ENCODE assay signal across 8 mouse cellular contexts in the genomic region with DNA sequence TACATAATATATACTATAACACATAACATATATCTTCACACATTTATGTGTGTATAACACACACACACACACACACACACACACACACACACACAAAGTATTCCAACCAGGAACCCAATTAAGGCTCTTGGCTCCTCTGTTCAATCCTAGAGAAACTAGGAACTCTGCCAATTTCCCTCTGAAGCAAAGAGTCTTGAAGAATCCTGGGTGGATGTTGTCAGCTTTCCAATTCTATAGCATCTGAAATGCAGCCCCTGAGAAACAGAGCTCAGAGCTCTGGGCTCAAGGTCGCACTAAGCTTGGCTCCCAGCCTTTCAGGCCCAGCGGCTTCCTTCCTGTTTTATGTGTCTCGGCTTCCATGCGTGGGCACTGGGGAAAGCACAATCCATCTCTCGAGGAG. TPM values are rescaled to one million over a fixed set of nuclear protein-coding genes. Genes with fewer than 3 reads are reported as not detected.
DNase-seq lines count a peak whose midpoint lies in the region; ATAC-seq and TF ChIP-seq lines count a peak whose summit lies in the region.

No protein-coding gene starts in this region.

- no peak overlapping the region for H3K4me2 ChIP-seq in hindbrain, embryonic 13.5 days
- H3K4me2 ChIP-seq in hindbrain, embryonic 12.5 days (replicated peaks), result no peak overlapping the region
- H3K4me2 ChIP-seq in lung, postnatal 0 days (replicated peaks; ENCODE audit: low read depth, low read length), result no peak overlapping the region
- no peak overlapping the region for H3K4me2 ChIP-seq in forebrain, embryonic 15.5 days (replicated peaks)
- no peak overlapping the region for H3K4me2 ChIP-seq in neural tube, embryonic 15.5 days

- H3K9me3 ChIP-seq in hindbrain, embryonic 13.5 days, result no peaks in the 10 kb centered on the region
- H3K9me3 ChIP-seq in hindbrain, embryonic 12.5 days (replicated peaks), result no peaks in the 10 kb centered on the region
- H3K9me3 ChIP-seq in lung, postnatal 0 days (ENCODE audit: low read length), result no peaks in the 10 kb centered on the region
- H3K9me3 ChIP-seq in forebrain, embryonic 15.5 days, result no peaks in the 10 kb centered on the region
- H3K9me3 ChIP-seq in neural tube, embryonic 15.5 days (replicated peaks), result no peaks in the 10 kb centered on the region

- WGBS in hindbrain, embryonic 13.5 days, result 35% methylated on average over 5 of the region's 5 CpGs
- 50% methylated on average over 5 of the region's 5 CpGs for WGBS in hindbrain, embryonic 12.5 days
- 19% methylated on average over 5 of the region's 5 CpGs for WGBS in lung, postnatal 0 days
- WGBS in forebrain, embryonic 15.5 days, result 4% methylated on average over 5 of the region's 5 CpGs
- 21% methylated on average over 5 of the region's 5 CpGs for WGBS in neural tube, embryonic 15.5 days

- ATAC-seq in hindbrain, embryonic 13.5 days (ENCODE audit: low FRiP score), result peak; percentile 54; the same call in 1 of the 2 replicates
- no peak for ATAC-seq in hindbrain, embryonic 12.5 days (ENCODE audit: low FRiP score)
- ATAC-seq in lung, postnatal 0 days, result 0 out of 2 replicates have a peak, but pooled peaks have one; percentile 16
- peak; percentile 80 for ATAC-seq in forebrain, embryonic 15.5 days (replicated peaks)
- peak; percentile 51; the same call in 1 of the 2 replicates for ATAC-seq in neural tube, embryonic 15.5 days (ENCODE audit: low FRiP score)

- TF ChIP-seq CTCF in lung, postnatal 0 days (IDR thresholded peaks at IDR 0.05), result no peak

- peaks cover 21% of the 10 kb centered on the region for H3K4me1 ChIP-seq in hindbrain, embryonic 13.5 days (replicated peaks)
- H3K4me1 ChIP-seq in hindbrain, embryonic 12.5 days, result peaks cover 15% of the 10 kb centered on the region
- no peaks in the 10 kb centered on the region for H3K4me1 ChIP-seq in lung, postnatal 0 days (ENCODE audit: insufficient read depth, low read depth, low read length)
- peaks cover 42% of the 10 kb centered on the region for H3K4me1 ChIP-seq in forebrain, embryonic 15.5 days
- peaks cover 20% of the 10 kb centered on the region for H3K4me1 ChIP-seq in neural tube, embryonic 15.5 days

- H3K36me3 ChIP-seq in hindbrain, embryonic 13.5 days, result no peaks in the 10 kb centered on the region
- no peaks in the 10 kb centered on the region for H3K36me3 ChIP-seq in hindbrain, embryonic 12.5 days
- no peaks in the 10 kb centered on the region for H3K36me3 ChIP-seq in lung, postnatal 0 days (ENCODE audit: insufficient read depth, low read length)
- H3K36me3 ChIP-seq in forebrain, embryonic 15.5 days, result no peaks in the 10 kb centered on the region
- no peaks in the 10 kb centered on the region for H3K36me3 ChIP-seq in neural tube, embryonic 15.5 days

- no peak overlapping the region for H3K9ac ChIP-seq in hindbrain, embryonic 13.5 days
- no peak overlapping the region for H3K9ac ChIP-seq in hindbrain, embryonic 12.5 days
- no peak overlapping the region for H3K9ac ChIP-seq in lung, postnatal 0 days (replicated peaks; ENCODE audit: low read depth)
- H3K9ac ChIP-seq in forebrain, embryonic 15.5 days (replicated peaks), result no peak overlapping the region
- no peak overlapping the region for H3K9ac ChIP-seq in neural tube, embryonic 15.5 days (replicated peaks)

- H3K27ac ChIP-seq in hindbrain, embryonic 13.5 days, result peak overlapping the region; percentile 50; the same call in 1 of the 2 replicates
- no peak overlapping the region for H3K27ac ChIP-seq in hindbrain, embryonic 12.5 days
- H3K27ac ChIP-seq in lung, postnatal 0 days (ENCODE audit: low read length), result no peak overlapping the region
- peak overlapping the region; percentile 79 for H3K27ac ChIP-seq in forebrain, embryonic 15.5 days (replicated peaks)
- peak overlapping the region; percentile 3; the same call in 1 of the 2 replicates for H3K27ac ChIP-seq in neural tube, embryonic 15.5 days (replicated peaks)

- H3K27me3 ChIP-seq in hindbrain, embryonic 13.5 days, result no peaks in the 10 kb centered on the region
- H3K27me3 ChIP-seq in hindbrain, embryonic 12.5 days, result no peaks in the 10 kb centered on the region
- H3K27me3 ChIP-seq in lung, postnatal 0 days (replicated peaks; ENCODE audit: insufficient read depth, low read length), result no peaks in the 10 kb centered on the region
- H3K27me3 ChIP-seq in forebrain, embryonic 15.5 days, result no peaks in the 10 kb centered on the region
- H3K27me3 ChIP-seq in neural tube, embryonic 15.5 days (replicated peaks), result no peaks in the 10 kb centered on the region

- no peak overlapping the region for H3K4me3 ChIP-seq in hindbrain, embryonic 13.5 days
- H3K4me3 ChIP-seq in hindbrain, embryonic 12.5 days, result no peak overlapping the region
- no peak overlapping the region for H3K4me3 ChIP-seq in lung, postnatal 0 days (ENCODE audit: low read depth, low read length)
- no peak overlapping the region for H3K4me3 ChIP-seq in forebrain, embryonic 15.5 days
- no peak overlapping the region for H3K4me3 ChIP-seq in neural tube, embryonic 15.5 days (replicated peaks)

- DNase-seq in lung, postnatal 0 days (ENCODE audit: low spot score), result peak; percentile 57
- DNase-seq in lung, postnatal 14 days, result no peak
- no peak for DNase-seq in cerebellum, adult 9-11 months
- DNase-seq in yolk sac, embryonic 10.5 days (ENCODE audit: low spot score), result no peak

- no peak for TF ChIP-seq EP300 in lung, postnatal 0 days (IDR thresholded peaks at IDR 0.05)

RNA-seq across cellular contexts. Expression of a gene that starts 51.6 kb away (rescaled TPM):
- not detected in 2 replicates for polyA plus RNA-seq in hindbrain, embryonic 13.5 days (2015; fragmentation: Nextera tagmentation; extraction: Ambion mirVana)
- not detected in 2 replicates for polyA plus RNA-seq in hindbrain, embryonic 12.5 days (2016; fragmentation: Nextera tagmentation; extraction: Ambion mirVana)
- not detected in 2 replicates for polyA plus RNA-seq in lung, postnatal 0 days (2015; fragmentation: Nextera tagmentation; extraction: Ambion mirVana)
- polyA plus RNA-seq in forebrain, embryonic 15.5 days (2015; fragmentation: Nextera tagmentation; extraction: Ambion mirVana), result not detected in 2 replicates
- 0.36 TPM in 1 of 2 replicates, not detected in the other for polyA plus RNA-seq in neural tube, embryonic 15.5 days (2015; fragmentation: Nextera tagmentation; extraction: Ambion mirVana)

RNA-seq across cellular contexts. Expression of a gene that starts 53.3 kb away (rescaled TPM):
- 0.12 TPM in 1 of 2 replicates, not detected in the other for polyA plus RNA-seq in hindbrain, embryonic 13.5 days (2015; fragmentation: Nextera tagmentation; extraction: Ambion mirVana)
- 0.10 TPM in 1 of 2 replicates, not detected in the other for polyA plus RNA-seq in hindbrain, embryonic 12.5 days (2016; fragmentation: Nextera tagmentation; extraction: Ambion mirVana)
- polyA plus RNA-seq in lung, postnatal 0 days (2015; fragmentation: Nextera tagmentation; extraction: Ambion mirVana), result not detected in 2 replicates
- 0.05 and 0.10 TPM in 2 replicates for polyA plus RNA-seq in forebrain, embryonic 15.5 days (2015; fragmentation: Nextera tagmentation; extraction: Ambion mirVana)
- 0.12 TPM in 1 of 2 replicates, not detected in the other for polyA plus RNA-seq in neural tube, embryonic 15.5 days (2015; fragmentation: Nextera tagmentation; extraction: Ambion mirVana)

RNA-seq across cellular contexts. Expression of a gene that starts 54.0 kb away (rescaled TPM):
- polyA plus RNA-seq in hindbrain, embryonic 13.5 days (2015; fragmentation: Nextera tagmentation; extraction: Ambion mirVana), result 133 and 148 TPM in 2 replicates
- 128 and 139 TPM in 2 replicates for polyA plus RNA-seq in hindbrain, embryonic 12.5 days (2016; fragmentation: Nextera tagmentation; extraction: Ambion mirVana)
- polyA plus RNA-seq in lung, postnatal 0 days (2015; fragmentation: Nextera tagmentation; extraction: Ambion mirVana), result 50.4 and 60.0 TPM in 2 replicates
- polyA plus RNA-seq in forebrain, embryonic 15.5 days (2015; fragmentation: Nextera tagmentation; extraction: Ambion mirVana), result 124 and 126 TPM in 2 replicates
- polyA plus RNA-seq in neural tube, embryonic 15.5 days (2015; fragmentation: Nextera tagmentation; extraction: Ambion mirVana), result 125 and 142 TPM in 2 replicates

Comparison
In these comparisons a context has a peak if more than half of its experiments do, and no peak if none do; other contexts are left out.
1. H3K27ac ChIP-seq: peak in hindbrain, embryonic 13.5 days (single experiment), forebrain, embryonic 15.5 days (single experiment) and neural tube, embryonic 15.5 days (single experiment); none in hindbrain, embryonic 12.5 days (single experiment) and lung, postnatal 0 days (single experiment).